Mouse (Mus musculus) ovary, postnatal 36 days (tissue): Measurements from ENCODE around the gene Myl7.
A peak's percentile ranks its signal among the peaks of the same experiment; 100 is the strongest.
"Not testable (repeated sequence)": the region's sequence is repeated elsewhere in the genome, so short reads cannot be mapped to it uniquely, and the experiment has no call there.

Source experiments
- DNase-seq: peaks from one replicate; pipeline ENCODE4 v3.0.0; 2022; ENCODE audit warnings: low spot score, mixed read lengths

Myl7 gene

GRCm38 (mm10) chr11:5898531-5898930 lies at the start of gene Myl7:
TSS of gene Myl7 (minus strand) at chr11:5898782.
- no peak for DNase-seq

GRCm38 (mm10) chr11:5947796-5948195 lies 49.2 kb upstream of the Myl7 start:
- no peak for DNase-seq

- no peak for DNase-seq
Observed at GRCm38 (mm10) chr11:5945096-5945495, 46.5 kb upstream of the Myl7 start.

- no peak for DNase-seq
Observed at GRCm38 (mm10) chr11:5942966-5943365, 44.4 kb upstream of the Myl7 start.

- not testable (repeated sequence) for DNase-seq
Observed at GRCm38 (mm10) chr11:5934531-5934930, 35.9 kb upstream of the Myl7 start.

- not testable (repeated sequence) for DNase-seq
Observed at GRCm38 (mm10) chr11:5931947-5932346, 33.4 kb upstream of the Myl7 start.

GRCm38 (mm10) chr11:5930578-5930977 lies 32.0 kb upstream of the Myl7 start:
- no peak for DNase-seq

- no peak for DNase-seq
Observed at GRCm38 (mm10) chr11:5926696-5927220, 28.2 kb upstream of the Myl7 start.

- DNase-seq = no peak
Observed at GRCm38 (mm10) chr11:5924699-5925098, 26.1 kb upstream of the Myl7 start.

GRCm38 (mm10) chr11:5920323-5920960 lies 21.9 kb upstream of the Myl7 start:
- DNase-seq = no peak

- no peak for DNase-seq
Observed at GRCm38 (mm10) chr11:5919606-5920005, 21.0 kb upstream of the Myl7 start.

GRCm38 (mm10) chr11:5918111-5918510 lies 19.5 kb upstream of the Myl7 start:
- DNase-seq = no peak

- no peak for DNase-seq
Observed at GRCm38 (mm10) chr11:5916178-5916548, 17.6 kb upstream of the Myl7 start.

GRCm38 (mm10) chr11:5915429-5916177 lies 17.0 kb upstream of the Myl7 start:
- DNase-seq = no peak

- DNase-seq = no peak
Observed at GRCm38 (mm10) chr11:5914940-5915339, 16.4 kb upstream of the Myl7 start.

GRCm38 (mm10) chr11:5913936-5914335 lies 15.4 kb upstream of the Myl7 start:
- DNase-seq = no peak

GRCm38 (mm10) chr11:5913256-5913655 lies 14.7 kb upstream of the Myl7 start:
- DNase-seq = no peak

- DNase-seq = peak; percentile 65
Observed at GRCm38 (mm10) chr11:5912635-5913034, 14.1 kb upstream of the Myl7 start.

GRCm38 (mm10) chr11:5908642-5909041 lies 10.1 kb upstream of the Myl7 start:
- no peak for DNase-seq

- no peak for DNase-seq
Observed at GRCm38 (mm10) chr11:5907096-5907495, 8.5 kb upstream of the Myl7 start.

GRCm38 (mm10) chr11:5905778-5906518 lies 7.4 kb upstream of the Myl7 start:
- no peak for DNase-seq

GRCm38 (mm10) chr11:5904871-5905270 lies 6.3 kb upstream of the Myl7 start:
- no peak for DNase-seq

- no peak for DNase-seq
Observed at GRCm38 (mm10) chr11:5904357-5904756, 5.8 kb upstream of the Myl7 start.
